Mouse (Mus musculus) heart, postnatal 36 days (tissue): ENCODE results near the gene L3mbtl4. TPM values are rescaled to one million over a fixed set of nuclear protein-coding genes. Genes with fewer than 3 reads are reported as not detected.

Experiments used
- DNase-seq, 2 experiments: peaks; one replicate each; pipeline ENCODE4 v3.0.0; 2021 to 2022
- intact Hi-C: fragments of 180-260 bp; cut with DNase I; formaldehyde crosslinking; loops from one replicate; pipeline ENCODE4 v1.15.1; 2025
- total RNA-seq, 2 experiments: library from RNA; stranded (reverse); gene quantifications; 2 replicates each; pipeline ENCODE4 v1.2.3; 2021

Gene L3mbtl4
- not detected for total RNA-seq

DNA sequence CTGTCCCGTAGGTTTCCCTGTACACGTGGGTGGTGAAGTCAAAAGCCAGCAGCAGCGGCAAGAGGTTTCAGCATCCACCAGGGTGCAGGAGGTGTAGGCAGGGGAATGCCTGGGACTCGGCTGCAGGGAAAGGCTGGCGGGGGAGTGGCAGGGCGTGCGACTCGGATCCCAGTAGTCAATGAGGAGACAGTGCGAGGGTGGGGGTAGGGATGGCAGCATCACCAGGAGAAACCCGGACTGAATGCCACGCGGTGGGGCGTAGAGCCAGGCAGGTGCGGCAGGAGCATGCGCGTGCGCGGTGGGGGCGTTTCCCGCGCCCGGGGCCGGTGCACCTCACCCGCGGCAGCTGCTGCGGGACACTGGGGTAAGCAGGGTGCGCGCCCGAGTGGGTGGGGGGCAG, at the start of gene L3mbtl4:
Gene L3mbtl4, plus strand, starts transcription at position 271 of the 400 bp plus-strand sequence.
- intact Hi-C loops = no loop called here

DNA sequence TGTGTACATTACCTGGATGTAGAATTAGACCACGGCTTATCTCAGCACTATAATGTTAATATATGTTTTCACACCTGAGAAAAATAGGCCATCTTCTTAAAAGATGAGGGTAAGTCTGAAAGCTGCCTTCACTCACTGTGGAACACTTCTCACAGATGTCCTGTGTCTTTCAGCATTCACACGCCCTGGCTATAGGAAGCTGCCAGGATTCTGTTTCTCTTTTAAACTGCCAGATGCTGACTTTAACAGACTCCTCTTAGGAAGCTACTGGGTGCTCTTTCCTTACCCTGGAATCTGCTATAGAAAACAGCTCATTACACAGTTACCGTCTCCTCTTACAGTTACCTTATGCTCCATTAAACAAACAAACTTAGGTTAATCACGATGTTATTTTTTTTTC, 43.1 kb upstream of the L3mbtl4 start:
- no peak for DNase-seq
- intact Hi-C loops = no loop called here

More for the DNA sequence above, at the start of gene L3mbtl4:
- no peak for DNase-seq

DNA sequence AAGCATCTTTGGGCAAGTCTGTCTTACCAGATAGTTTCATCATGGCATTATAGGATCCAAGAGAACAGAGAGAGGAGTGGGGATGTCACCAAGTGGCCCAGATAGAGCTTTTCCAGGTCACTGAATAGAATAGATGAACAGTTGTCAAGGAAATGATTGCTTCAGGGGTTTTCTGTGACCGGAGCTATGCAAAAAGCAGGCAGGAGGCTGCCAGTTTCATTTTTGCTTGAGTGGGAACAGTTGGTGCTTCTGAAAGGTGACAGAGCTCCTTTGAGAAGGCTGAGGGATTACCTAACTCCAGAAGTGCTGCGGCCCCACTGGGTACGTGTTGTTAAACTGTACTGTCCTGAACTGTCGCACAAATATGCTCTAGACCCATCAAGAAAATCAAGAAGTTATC, 38.2 kb upstream of the L3mbtl4 start:
- DNase-seq = no peak
- intact Hi-C loops = no loop called here

DNA sequence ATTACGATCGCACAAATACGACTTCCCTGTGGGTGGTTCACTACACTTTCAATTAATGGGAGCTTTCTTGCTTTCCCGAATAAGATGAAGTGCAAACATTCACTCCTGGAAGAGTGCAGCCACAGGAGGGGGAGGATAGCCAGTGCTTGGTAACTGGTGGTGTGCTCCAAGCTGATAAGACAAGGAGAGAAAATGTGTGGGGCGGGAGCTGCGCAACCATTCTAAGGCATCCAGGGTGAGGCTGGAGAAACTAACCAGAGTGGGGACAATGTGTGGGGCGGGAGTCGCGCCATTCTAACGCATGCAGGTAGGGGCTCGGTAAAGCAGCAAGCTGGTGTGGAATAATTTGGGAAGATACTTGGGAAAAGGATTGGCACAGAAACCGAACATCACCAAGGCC, 36.6 kb upstream of the L3mbtl4 start:
- intact Hi-C loops = no loop called here

DNA sequence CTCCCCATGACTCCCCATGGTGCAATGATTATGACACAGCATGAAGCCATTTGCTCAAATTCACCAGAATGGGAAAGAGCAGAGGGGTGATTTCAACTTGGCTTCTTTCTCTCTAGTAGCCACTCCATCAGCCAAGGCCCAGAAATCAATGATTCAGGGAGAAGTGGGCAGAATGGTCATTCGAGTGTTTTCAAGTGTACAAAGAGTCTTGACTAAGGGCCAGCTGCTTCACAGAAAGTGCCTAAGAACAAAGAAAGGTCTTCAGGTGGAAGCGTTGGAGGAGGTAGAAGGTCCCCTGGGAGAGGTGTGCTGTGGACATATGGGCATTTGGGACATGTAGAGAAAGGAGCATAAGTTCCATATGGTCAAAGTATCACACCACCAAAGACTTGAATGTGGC, 33.4 kb upstream of the L3mbtl4 start:
- intact Hi-C loops = no loop called here
- DNase-seq = no peak

More for the DNA sequence above, 36.6 kb upstream of the L3mbtl4 start:
- no peak for DNase-seq

DNA sequence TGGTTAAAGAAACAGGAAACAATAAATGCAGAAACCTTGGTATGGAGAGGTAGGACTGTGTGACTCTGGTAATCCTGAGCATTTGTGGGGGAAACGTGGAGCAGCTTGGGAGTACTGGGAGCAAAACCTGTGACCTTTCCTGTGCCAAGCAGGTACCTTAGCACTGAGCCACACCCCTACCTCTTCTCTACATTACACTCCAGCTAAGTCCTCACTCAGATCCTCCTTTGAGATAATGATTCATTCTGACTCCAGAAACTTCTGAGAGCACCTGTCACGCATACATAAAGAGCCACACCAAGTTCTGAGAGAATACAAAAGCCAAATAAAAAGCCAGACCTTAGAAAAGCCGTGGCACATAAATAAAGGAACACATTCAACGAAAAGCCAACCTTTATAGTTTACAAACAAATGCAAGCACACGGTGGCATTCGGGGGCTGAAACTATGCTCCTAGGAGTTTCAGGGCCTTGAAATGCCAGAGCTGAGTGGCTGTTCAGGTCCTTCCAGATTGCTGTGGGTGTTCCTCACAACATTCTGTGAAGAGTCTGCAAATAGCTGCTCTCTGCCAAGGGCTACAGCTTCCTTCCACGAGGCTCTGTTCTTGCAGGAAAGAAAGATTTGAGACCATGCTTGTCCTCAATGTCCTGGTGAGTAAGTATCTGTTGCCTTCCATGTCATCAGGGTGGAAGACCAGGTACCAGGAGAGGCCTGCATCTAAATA, 8.6 kb upstream of the L3mbtl4 start:
- intact Hi-C loops = no loop called here
- DNase-seq = no peak

DNA sequence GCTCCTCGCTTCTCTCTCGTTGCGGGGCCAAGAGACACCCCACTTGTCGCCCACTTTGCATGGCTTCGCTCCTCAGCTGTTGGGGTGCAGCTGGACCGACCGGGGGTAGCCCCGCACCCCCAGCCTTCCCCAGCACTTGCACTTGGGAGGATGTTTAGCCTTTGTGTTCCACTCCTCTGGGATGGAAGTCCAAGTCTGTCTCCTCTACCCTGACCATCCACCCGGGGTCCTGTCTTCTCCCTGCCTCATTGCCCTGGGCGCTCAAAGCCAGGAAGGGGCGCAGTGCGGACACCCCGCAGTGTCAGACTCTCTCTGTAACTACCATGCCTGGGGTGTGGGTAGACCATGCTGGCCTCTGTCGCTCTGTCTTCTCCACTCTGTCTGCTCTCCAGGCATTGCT, 357 bp downstream of the L3mbtl4 start:
- no peak for DNase-seq
- intact Hi-C loops = no loop called here

DNA sequence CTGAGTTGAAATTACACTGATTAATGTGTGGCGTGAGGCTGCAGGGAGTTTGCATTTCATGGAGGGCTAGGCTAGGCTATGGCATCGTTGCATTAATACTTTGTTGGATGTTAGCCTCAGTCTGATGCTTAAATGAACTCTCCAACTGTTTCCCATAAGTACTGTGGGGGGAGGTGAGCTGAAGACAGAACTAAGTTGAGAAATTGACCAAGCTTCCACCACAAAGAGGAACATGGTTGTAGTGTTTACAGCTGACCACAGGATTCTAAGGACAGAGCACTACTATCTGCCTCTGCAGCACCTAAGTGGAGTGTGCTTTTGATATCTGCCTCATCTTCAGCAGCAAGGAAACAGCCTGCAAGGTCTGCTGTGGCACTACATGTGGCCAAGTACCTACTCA, 1.5 kb downstream of the L3mbtl4 start:
- intact Hi-C loops = no loop called here
- no peak for DNase-seq

DNA sequence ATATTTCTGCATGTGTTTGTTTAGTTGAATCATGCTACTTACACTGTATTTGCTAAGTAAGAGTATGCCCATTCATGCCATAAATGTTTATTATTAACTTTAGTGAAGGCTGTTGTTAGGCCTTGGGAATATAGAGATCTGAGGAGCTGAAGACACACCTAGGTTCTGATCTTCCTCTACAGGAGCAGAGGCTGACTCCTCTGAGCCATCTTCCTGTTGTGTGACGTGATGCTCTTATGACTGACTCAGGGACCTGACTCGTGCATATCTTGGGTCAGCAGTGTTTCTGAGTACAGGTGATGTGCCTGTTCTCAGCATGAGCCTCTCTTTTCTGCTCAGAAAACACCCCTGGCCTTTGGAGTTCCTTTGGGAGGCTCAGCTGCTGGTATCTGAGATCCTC, 7.3 kb downstream of the L3mbtl4 start:
- intact Hi-C loops = no loop called here
- DNase-seq = no peak

DNA sequence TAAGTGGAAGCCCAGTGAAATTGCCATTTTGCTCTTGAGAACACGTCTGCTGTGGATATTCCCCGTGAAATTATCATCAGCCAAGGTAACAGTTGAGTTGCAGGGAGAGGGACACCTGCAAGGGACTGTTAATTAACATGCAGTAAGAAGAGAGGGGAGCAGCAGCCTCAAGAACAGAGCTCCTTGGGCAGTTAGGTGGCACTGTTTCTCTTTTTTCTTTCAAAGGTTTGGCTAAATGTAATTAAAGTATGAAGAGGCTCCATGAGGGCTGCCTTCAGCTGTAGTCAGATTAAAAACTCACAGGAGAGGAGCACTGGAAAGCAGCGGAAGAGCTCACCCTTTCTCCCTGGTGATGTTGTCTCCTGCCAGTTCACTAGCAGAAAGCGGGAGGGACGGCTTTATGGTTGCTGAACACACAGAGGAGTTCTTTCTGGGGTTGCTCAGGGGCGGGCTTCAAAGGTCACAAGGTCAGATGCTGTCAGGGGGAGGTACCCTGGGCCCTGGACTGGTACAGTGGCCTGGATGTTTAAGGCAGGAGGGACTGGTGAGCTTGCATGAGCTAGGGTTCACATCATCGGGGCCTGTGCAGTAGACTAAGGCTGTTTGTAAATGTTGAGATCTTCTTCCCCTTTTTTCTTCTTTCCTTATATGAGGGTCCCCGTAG, 11.7 kb downstream of the L3mbtl4 start:
- no peak for DNase-seq
- intact Hi-C loops = no loop called here

DNA sequence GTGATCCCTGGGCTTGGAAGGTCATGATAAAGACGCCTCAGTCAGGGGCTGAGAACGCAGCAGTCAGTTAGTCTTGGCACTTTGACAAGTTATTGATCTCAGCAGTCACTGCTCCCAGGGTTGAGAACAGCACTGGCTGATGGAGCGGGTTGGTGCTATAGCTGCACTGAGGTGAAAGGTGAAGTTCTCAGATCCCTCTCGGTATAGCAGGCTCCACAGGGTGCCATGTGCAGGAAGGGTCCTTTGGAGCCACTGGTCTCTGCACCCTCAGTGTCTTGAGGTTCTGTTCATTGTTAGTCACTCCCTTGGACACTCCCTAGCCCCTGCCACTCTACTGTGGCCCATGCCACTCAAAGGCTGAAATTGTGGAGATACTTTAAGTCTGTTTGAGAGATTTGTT, 14.5 kb downstream of the L3mbtl4 start:
- intact Hi-C loops = no loop called here
- no peak for DNase-seq

DNA sequence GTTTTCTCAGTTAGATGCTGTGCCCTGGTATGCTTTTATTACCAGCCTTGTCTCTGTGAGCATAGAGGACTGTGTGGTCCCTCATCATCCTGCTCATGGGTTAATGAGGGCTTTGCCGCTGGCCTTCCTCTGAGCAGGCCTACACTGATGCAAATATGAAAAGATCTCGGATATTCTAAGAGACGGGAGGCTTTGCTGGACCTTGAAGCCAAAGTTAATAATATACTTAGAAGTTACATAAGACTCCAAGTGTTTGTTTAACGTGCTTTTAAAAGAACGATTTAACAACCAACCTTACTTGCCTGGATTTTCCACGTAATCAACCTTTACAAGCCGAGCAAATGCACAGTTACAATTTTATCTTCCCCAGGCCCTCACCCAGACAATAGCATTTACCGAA, 15.1 kb downstream of the L3mbtl4 start:
- intact Hi-C loops = no loop called here

DNA sequence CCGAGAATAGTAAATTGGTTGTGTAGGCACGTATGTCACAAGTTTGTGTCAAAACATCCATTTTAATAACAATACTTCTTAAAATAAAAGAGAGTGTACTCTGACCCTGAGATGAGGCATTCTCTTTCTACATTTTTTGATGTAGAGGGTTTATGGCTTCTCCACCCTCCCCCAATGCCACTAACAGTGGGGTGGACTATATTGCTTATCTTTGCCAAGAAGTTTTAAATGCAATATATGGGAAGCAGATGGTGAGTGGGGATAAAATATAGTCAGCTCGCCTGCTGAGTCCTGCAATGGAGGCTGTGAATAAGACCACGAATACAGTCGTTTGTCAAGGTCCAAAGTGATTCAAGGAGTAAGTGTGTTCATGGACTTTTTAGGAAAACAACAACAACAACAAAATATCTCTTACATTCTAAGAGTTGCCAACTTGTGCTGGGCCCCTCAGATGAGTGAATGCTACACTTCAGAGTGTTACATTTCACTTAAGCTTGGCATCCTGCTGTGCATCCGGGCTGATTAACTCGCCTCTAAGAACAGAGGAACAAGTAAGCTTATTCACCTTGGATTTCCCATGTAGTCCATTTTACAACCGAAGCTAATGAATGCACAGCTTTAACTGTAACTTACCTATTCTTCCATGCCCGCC, 18.2 kb downstream of the L3mbtl4 start:
- intact Hi-C loops = no loop called here
- no peak for DNase-seq

More for the DNA sequence above, 15.1 kb downstream of the L3mbtl4 start:
- DNase-seq = no peak

DNA sequence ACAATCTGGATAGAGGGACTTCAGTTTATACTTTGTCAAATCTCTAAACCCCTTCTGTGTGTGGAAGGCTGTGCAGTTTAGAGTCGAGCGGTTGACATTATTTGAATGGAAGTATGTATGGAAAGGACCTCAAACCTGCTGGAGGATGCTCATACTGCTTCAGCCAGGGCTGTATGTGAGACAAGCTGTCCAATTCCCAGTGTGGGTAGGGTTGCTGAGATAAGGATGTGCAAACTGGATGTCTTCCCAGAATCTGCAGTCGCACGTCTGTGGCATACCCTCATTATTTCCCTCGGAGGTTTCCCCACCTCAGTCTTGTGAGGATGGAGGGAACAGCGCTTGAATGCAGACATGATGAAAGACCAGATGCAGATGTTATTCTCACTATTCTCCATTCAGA, 34.8 kb downstream of the L3mbtl4 start:
- no peak for DNase-seq
- intact Hi-C loops = no loop called here

DNA sequence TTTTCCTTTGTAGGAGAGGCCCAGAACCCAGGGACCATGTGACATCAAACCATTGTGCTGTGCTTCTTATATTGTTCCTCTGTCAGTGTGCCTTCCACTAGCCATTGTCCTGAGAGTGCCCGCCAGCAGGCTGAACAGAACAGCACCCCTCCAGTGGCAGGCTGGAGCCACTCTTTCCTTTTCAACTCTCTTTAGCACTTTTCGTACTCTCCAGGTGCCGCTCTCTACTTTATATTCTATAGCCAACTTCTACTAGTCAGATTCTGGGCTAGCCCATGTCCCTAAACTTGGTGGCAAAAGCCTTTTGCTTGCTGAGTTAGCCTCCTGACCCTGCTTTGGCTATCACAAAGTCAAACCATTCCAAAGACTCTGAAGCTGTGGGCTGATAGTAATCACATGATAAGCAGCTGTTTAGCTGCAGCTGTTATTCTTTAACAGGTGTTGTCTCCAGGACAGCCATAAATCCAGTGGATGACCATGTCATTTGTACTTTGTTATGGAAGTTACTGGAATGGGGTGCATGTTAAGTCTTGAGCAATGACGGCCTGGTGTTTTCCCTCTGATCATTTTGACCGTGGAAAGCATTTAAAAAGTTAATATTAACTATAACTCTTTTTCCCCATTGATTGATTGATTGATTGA, 38.8 kb downstream of the L3mbtl4 start:
- no peak for DNase-seq
- intact Hi-C loops = no loop called here

DNA sequence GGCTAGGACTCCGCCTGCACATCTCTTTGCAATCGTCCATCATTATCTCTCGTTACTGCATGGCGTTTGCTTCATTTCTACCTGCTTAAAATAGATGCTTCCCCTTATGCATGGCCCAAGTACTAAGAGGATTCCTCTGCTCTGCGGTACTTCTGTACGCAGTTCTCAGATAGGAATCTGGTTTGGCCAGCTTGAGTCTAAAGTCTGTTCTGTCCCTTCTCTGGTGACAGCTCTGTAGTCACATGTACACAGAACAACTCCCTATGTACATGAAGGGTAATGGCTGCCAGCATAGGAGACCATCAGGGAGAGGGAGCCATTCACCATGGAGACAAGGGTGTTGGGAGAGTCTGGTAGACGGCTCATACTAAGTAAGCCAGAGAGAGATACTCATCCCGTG, 47.3 kb downstream of the L3mbtl4 start:
- intact Hi-C loops = no loop called here
- no peak for DNase-seq

DNA sequence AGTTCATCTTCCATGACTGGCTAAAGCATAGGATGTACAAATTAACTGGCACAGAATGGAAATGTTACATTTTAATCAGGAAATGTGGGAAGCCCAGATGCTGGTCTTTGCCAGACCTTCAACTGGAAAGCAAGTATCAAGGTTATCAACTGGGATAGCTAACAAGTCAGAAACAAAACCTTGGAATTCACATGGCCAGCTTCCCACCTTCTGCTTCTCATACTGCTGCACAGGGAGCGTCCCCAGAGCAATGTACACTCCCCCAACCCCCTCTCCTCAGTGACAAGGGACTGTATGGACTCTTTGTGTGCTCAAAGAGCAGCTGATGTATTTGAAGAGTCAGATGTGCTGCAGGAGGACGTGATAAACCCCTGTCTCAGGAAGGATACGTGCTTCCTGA, 49.0 kb downstream of the L3mbtl4 start:
- intact Hi-C loops = no loop called here

DNA sequence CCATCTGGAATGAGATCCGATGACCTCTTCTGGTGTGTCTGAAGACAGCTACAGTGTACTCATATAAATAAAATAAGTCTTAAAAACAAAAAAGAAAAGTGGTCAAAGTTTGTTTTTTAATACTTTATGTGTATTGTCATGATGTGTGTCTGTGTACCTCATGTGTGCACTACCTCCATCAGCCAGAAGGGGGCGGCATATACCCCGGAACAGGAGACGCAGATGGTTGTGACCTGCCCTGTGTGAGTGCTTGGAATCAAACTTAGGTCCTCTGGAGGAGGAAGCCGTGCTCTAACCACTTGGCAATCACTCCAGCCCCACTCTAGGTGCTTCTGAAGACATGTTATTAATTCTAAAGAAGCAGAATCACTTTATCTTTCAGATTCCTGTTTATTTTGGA, 58.6 kb downstream of the L3mbtl4 start:
- intact Hi-C loops = no loop called here
- no peak for DNase-seq

More for the DNA sequence above, 49.0 kb downstream of the L3mbtl4 start:
- DNase-seq = no peak

DNA sequence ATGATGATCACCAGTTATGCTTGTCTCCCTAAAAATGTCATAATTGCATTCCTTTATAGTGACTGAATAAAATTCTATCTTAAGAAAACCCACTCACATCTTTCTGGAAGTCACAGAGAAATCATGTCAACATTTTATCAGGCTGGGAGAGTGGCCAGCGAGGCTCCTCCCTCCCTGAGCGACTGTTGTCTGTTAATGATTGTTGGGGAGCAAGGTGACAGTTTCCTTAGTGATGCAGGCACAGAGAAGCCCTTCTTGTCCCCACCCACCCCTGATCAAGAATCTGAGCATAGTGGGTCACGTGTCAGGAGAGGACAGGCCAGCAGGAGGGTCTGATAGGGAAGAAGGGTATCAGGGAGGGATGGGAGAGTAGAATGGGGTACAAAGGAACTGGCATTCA, 59.8 kb downstream of the L3mbtl4 start:
- intact Hi-C loops = no loop called here
- no peak for DNase-seq

DNA sequence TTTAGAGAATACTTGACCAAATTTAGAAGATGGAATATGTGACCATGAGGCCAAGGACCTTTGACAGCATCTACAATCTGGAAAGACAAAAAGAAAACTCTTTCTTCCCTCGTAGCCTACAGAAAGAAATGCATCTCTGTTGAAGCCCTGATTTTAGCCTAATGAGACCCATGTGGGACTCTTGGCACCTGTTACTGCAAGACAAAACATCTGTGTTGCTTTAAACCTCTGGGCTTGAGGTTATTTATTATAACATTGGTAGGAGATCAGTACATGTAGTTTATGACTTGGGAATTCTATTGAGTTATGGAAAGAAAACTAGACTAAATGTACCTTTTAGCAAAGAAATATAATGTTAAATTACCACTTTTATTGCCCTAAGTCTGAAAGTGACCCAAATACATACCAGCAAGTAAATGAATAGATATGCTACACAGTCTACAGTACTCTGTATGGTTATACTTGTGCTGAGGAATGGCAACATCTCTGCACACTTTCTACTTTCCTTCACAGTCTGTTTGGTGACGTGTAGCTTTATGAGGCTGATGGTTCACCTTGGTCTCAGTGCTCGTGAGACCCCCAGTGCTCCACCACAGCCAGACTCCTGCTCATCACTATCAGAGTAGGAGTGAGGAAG, 65.4 kb downstream of the L3mbtl4 start:
- intact Hi-C loops = no loop called here

DNA sequence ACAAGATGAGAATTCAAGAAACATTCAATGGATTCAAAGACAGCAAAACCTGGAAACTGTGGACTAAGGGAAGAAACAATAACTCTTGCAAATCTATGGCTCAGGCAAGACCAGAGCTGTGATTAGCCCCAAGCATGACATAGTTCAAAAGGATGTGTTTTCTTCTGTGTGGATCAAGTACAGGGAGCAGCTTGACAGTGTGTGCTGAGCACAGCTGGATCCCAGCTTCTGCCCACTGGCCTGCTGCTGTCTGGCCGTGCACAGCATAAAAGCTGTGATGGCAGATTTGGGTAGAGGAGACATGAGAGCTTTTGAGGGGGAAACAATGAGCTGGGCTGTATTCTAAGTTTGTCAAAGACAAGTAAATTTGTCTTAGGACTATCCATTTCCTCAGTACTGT, 84.1 kb downstream of the L3mbtl4 start:
- DNase-seq = no peak
- intact Hi-C loops = no loop called here

More for the DNA sequence above, 65.4 kb downstream of the L3mbtl4 start:
- DNase-seq = no peak
